Mouse (Mus musculus) splenic B cell, adult 2 months (primary cell): ENCODE data around the gene Plin3.

ENCODE experiments used
- DNase-seq: peaks from one replicate; pipeline ENCODE4 v3.0.0-alpha.2; 2011; ENCODE audit warnings: low read depth, low spot score
- H3K27me3 ChIP-seq: 2 replicates; pipeline ENCODE4 v1.6.1; 2012; ENCODE audit warnings: mild to moderate bottlenecking, low read length, moderate library complexity, mixed read lengths; ENCODE audit not compliant: control insufficient read depth, poor library complexity, insufficient read depth, severe bottlenecking
- H3K36me3 ChIP-seq: 2 replicates; pipeline ENCODE4 v1.6.1; 2012; ENCODE audit warnings: mild to moderate bottlenecking, low read length, moderate library complexity, mixed read lengths; ENCODE audit not compliant: control insufficient read depth, poor library complexity, insufficient read depth, severe bottlenecking

Plin3 gene

GRCm38 (mm10) chr17:56305826-56306225 lies 13.2 kb upstream of the Plin3 start:
- Histone ChIP-seq H3K27me3 (no peaks in the 10 kb centered on the region), H3K36me3 (no peaks in the 10 kb centered on the region)
- DNase-seq: peak; percentile 49

- no peaks in the 10 kb centered on the region for H3K36me3 ChIP-seq
- no peak for DNase-seq
These were observed 12.5 kb upstream of the Plin3 start for GRCm38 (mm10) chr17:56305156-56305555.

GRCm38 (mm10) chr17:56304718-56305117 lies 12.0 kb upstream of the Plin3 start:
- no peak for DNase-seq
- Histone ChIP-seq H3K27me3 (no peaks in the 10 kb centered on the region), H3K36me3 (no peaks in the 10 kb centered on the region)

More at GRCm38 (mm10) chr17:56305156-56305555, 12.5 kb upstream of the Plin3 start:
- H3K27me3 ChIP-seq: no peaks in the 10 kb centered on the region

GRCm38 (mm10) chr17:56303847-56304586 lies 11.3 kb upstream of the Plin3 start:
- peak; percentile 98 for DNase-seq
- H3K27me3 ChIP-seq: no peaks in the 10 kb centered on the region
- H3K36me3 ChIP-seq: no peaks in the 10 kb centered on the region

GRCm38 (mm10) chr17:56303160-56303846 lies 10.6 kb upstream of the Plin3 start, which contains the start of gene Uhrf1:
Uhrf1 (plus strand) TSS chr17:56303321.
- no peaks in the 10 kb centered on the region for H3K36me3 ChIP-seq
- peak; percentile 68 for DNase-seq
- no peaks in the 10 kb centered on the region for H3K27me3 ChIP-seq

- DNase-seq: no peak
- H3K27me3 ChIP-seq: no peaks in the 10 kb centered on the region
- no peaks in the 10 kb centered on the region for H3K36me3 ChIP-seq
These were observed 9.8 kb upstream of the Plin3 start for GRCm38 (mm10) chr17:56302363-56302996.

- DNase-seq: no peak
- H3K27me3 ChIP-seq: no peaks in the 10 kb centered on the region
- H3K36me3 ChIP-seq: no peaks in the 10 kb centered on the region
These were observed 7.5 kb upstream of the Plin3 start, which contains the start of gene Arrdc5 for GRCm38 (mm10) chr17:56300186-56300585. Arrdc5 (minus strand) TSS chr17:56300286.

- no peaks in the 10 kb centered on the region for H3K27me3 ChIP-seq
- DNase-seq: no peak
- no peaks in the 10 kb centered on the region for H3K36me3 ChIP-seq
These were observed 5.6 kb upstream of the Plin3 start for GRCm38 (mm10) chr17:56298238-56298637.

GRCm38 (mm10) chr17:56296201-56296600 lies 3.5 kb upstream of the Plin3 start:
- H3K36me3 ChIP-seq: no peaks in the 10 kb centered on the region
- H3K27me3 ChIP-seq: no peaks in the 10 kb centered on the region
- DNase-seq: no peak

GRCm38 (mm10) chr17:56294241-56294640 lies 1.6 kb upstream of the Plin3 start:
- no peaks in the 10 kb centered on the region for H3K27me3 ChIP-seq
- no peaks in the 10 kb centered on the region for H3K36me3 ChIP-seq
- DNase-seq: no peak

GRCm38 (mm10) chr17:56293291-56293690 lies 618 bp upstream of the Plin3 start:
- DNase-seq: no peak
- Histone ChIP-seq H3K27me3 (no peaks in the 10 kb centered on the region), H3K36me3 (no peaks in the 10 kb centered on the region)

GRCm38 (mm10) chr17:56291826-56292475 lies 722 bp downstream of the Plin3 start:
- no peak for DNase-seq
- Histone ChIP-seq H3K36me3 (no peaks in the 10 kb centered on the region), H3K27me3 (no peaks in the 10 kb centered on the region)

GRCm38 (mm10) chr17:56291171-56291511 lies 1.5 kb downstream of the Plin3 start:
- DNase-seq: peak; percentile 89
- Histone ChIP-seq H3K36me3 (no peaks in the 10 kb centered on the region), H3K27me3 (no peaks in the 10 kb centered on the region)

GRCm38 (mm10) chr17:56290388-56291170 lies 2.1 kb downstream of the Plin3 start:
- H3K36me3 ChIP-seq: peaks cover 1% of the 10 kb centered on the region; the same call in 1 of the 2 replicates

More at GRCm38 (mm10) chr17:56290388-56291170, 2.1 kb downstream of the Plin3 start:
- no peaks in the 10 kb centered on the region for H3K27me3 ChIP-seq
- DNase-seq: peak; percentile 90
